Mouse (Mus musculus) neural tube, embryonic 15.5 days (tissue): ENCODE measurements around the gene Slc25a4. TPM values are rescaled to one million over a fixed set of nuclear protein-coding genes. Genes with fewer than 3 reads are reported as not detected.

Experiments
- microRNA-seq: library from miRNA; unstranded; fragments of <30 nt; microRNA quantifications from one replicate; pipeline ENCODE4, GENCODE M21; 2017
- polyA plus RNA-seq: library from polyadenylated mRNA; unstranded; fragments of >200 nt; fragmentation: Nextera tagmentation; extraction: Ambion mirVana; gene quantifications from 2 replicates; pipeline ENCODE4 v1.2.1, GENCODE M21; 2015

The Slc25a4 gene
- polyA plus RNA-seq, 1 experiment from 2014 or later = 1,100 TPM

Small RNA genes within 50 kb of the gene (microRNA-seq; reads per million reads assigned to microRNA genes)
- gene Gm23812 = not detected

Other genes starting within 250 kb of the Slc25a4 start
- gene 1700029J07Rik, start 236.0 kb downstream of the Slc25a4 start, polyA plus RNA-seq = 5.5 and 7.1 TPM in 2 replicates
- 74.5 and 76.8 TPM in 2 replicates for gene Ufsp2, start 235.8 kb downstream of the Slc25a4 start, polyA plus RNA-seq
- gene Lrp2bp, start 212.0 kb downstream of the Slc25a4 start, polyA plus RNA-seq = 0.52 and 0.79 TPM in 2 replicates
- 39.8 and 50.5 TPM in 2 replicates for gene Ankrd37, start 205.6 kb downstream of the Slc25a4 start, polyA plus RNA-seq
- 25.0 and 26.5 TPM in 2 replicates for gene Cfap97, start 59.5 kb downstream of the Slc25a4 start, polyA plus RNA-seq
- 11.2 and 12.0 TPM in 2 replicates for gene Snx25, start 59.1 kb downstream of the Slc25a4 start, polyA plus RNA-seq
- gene Helt, start 83.4 kb upstream of the Slc25a4 start, polyA plus RNA-seq = not detected in 2 replicates